Mouse (Mus musculus) kidney, embryonic 16.5 days (tissue): Measurements from ENCODE around the gene Tex19.1. TPM values are rescaled to one million over a fixed set of nuclear protein-coding genes. Genes with fewer than 3 reads are reported as not detected.
"Not testable (repeated sequence)": the region's sequence is repeated elsewhere in the genome, so short reads cannot be mapped to it uniquely, and the experiment has no call there.

ENCODE experiments used
- ATAC-seq: fragments of 200-750 bp; cut with Nextera tagmentation; 2 replicates; pipeline ENCODE4 v1.8.0; 2017; ENCODE audit warnings: moderate TSS enrichment; ENCODE audit not compliant: low FRiP score, low TSS enrichment
- H3K27ac ChIP-seq: fragments of 300-500 bp; sonication (generic); 2 replicates; pipeline ENCODE4 v1.5.1; 2014; ENCODE audit warnings: low read length
- H3K27me3 ChIP-seq: fragments of 300-500 bp; sonication (generic); 2 replicates; pipeline ENCODE4 v1.6.1; 2014; ENCODE audit warnings: low read length, control low read depth, mixed read lengths; ENCODE audit not compliant: insufficient read depth
- H3K36me3 ChIP-seq: fragments of 300-500 bp; sonication (generic); 2 replicates; pipeline ENCODE4 v1.6.1; 2014; ENCODE audit warnings: low read length, control low read depth, mixed read lengths; ENCODE audit not compliant: insufficient read depth
- H3K4me1 ChIP-seq: fragments of 300-500 bp; sonication (generic); 2 replicates; pipeline ENCODE4 v1.6.1; 2014; ENCODE audit warnings: low read length, control low read depth, mixed read lengths; ENCODE audit not compliant: insufficient read depth
- H3K4me2 ChIP-seq: fragments of 300-500 bp; sonication (generic); replicated peaks from 2 replicates; pipeline ENCODE4 v1.6.1; 2014; ENCODE audit warnings: low read depth, low read length
- H3K4me3 ChIP-seq: fragments of 300-500 bp; sonication (generic); 2 replicates; pipeline ENCODE4 v1.5.1; 2014; ENCODE audit warnings: mild to moderate bottlenecking, low read length
- H3K9ac ChIP-seq: fragments of 300-500 bp; sonication (generic); replicated peaks from 2 replicates; pipeline ENCODE4 v1.6.1; 2014; ENCODE audit warnings: low read length
- H3K9me3 ChIP-seq: fragments of 300-500 bp; sonication (generic); 2 replicates; pipeline ENCODE4 v1.6.1; 2016; ENCODE audit warnings: low read length, control low read depth
- WGBS: fragments of 180-500 bp; shearing (Covaris S2); extraction: QIAGEN DNeasy Blood & Tissue Kit; methylation state at CpG from one replicate; pipeline ENCODE4 v1.1.7; 2014; 5-methylcytosine and 5-hydroxymethylcytosine counted together
- polyA plus RNA-seq: library from polyadenylated mRNA; unstranded; fragments of >200 nt; fragmentation: Nextera tagmentation; extraction: Ambion mirVana; gene quantifications from 2 replicates; pipeline ENCODE4 v1.2.1, GENCODE M21; 2015

Tex19.1 gene
- polyA plus RNA-seq, result 0.10 and 0.20 TPM in 2 replicates

DNA sequence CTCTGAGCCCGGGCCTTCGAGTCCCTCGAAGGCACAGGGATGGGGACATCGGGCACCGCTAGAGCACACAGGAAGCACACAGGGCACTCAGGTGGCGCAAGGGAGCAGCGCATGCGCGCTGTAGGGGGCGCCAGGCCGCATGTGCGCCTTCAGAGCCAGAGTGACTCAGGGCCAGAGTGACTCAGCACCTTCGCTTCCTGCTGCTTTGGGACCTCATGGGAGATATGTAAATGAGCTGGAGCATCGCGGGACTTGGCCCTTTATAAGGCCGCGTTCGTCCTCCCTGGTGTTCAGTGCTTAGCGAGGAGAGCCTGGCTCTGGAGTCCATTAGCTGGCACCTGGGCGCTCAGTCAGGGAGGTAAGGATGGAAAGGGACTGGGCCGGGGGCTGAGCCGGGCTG is at the start of gene Tex19.1:
Gene Tex19.1 (plus strand): TSS at position 279 of the 400 bp plus-strand sequence.
- Histone ChIP-seq H3K4me1 (no peaks in the 10 kb centered on the region), H3K27ac (no peak within 1 kb of the TSS), H3K9me3 (no peaks in the 10 kb centered on the region), H3K9ac (no peak within 1 kb of the TSS), H3K4me3 (no peak within 1 kb of the TSS), H3K4me2 (no peak within 1 kb of the TSS), H3K36me3 (no peaks in the 10 kb centered on the region), H3K27me3 (no peaks in the 10 kb centered on the region)
- no peak for ATAC-seq
- 90% methylated on average over 22 of the region's 22 CpGs for WGBS

DNA sequence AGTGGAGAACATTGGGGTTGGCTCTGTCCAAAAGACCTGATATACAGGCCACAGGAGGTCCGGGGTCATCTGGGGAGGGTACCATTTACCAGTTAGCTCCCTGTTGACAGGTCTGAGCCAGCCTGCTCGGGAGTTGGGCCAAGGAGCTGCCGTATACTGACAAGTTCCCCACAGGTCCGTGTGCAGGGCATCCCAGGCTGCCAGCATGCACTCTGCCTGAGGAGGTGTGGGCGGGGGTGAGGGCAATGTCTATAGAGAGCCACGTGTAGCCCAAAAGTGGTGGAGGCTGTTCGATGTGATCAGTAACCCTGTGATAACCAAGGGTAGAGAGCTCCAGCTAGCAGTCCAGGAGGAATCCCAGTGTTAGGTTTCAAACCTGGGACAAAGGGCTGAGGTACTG is 46.2 kb upstream of the Tex19.1 start:
- H3K36me3 ChIP-seq, result no peaks in the 10 kb centered on the region
- ATAC-seq, result 0 out of 2 replicates have a peak, but pooled peaks have one; percentile 42
- H3K4me1 ChIP-seq, result peaks cover 15% of the 10 kb centered on the region
- H3K27me3 ChIP-seq, result no peaks in the 10 kb centered on the region
- WGBS, result 39% methylated on average over 7 of the region's 7 CpGs
- no peak overlapping the region for H3K4me2 ChIP-seq
- no peak overlapping the region for H3K27ac ChIP-seq
- no peaks in the 10 kb centered on the region for H3K9me3 ChIP-seq
- no peak overlapping the region for H3K4me3 ChIP-seq
- H3K9ac ChIP-seq, result no peak overlapping the region

DNA sequence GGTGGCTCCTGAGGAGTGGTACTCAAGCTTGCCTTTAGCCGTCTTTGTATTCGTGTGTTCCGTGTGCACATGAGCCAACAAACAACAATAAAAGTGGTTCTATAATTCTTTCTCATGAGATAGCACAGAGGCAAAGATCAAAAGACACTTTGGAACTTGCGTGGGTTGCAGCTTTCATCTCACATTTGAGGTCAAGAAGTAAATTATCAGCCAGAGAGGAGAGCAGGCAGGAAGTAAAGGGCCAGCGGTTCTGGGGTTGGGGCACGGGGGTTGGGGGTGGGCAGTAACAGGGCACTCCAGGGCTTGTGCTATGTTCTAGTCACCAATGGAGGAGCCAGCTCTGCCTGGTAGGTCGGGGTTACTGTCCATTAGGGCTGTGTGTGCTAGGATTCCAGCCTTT is 45.3 kb upstream of the Tex19.1 start:
- no peaks in the 10 kb centered on the region for H3K36me3 ChIP-seq
- peak; percentile 74; the same call in 1 of the 2 replicates for ATAC-seq
- H3K27me3 ChIP-seq, result no peaks in the 10 kb centered on the region
- H3K27ac ChIP-seq, result peak overlapping the region; percentile 23; the same call in 1 of the 2 replicates
- 12% methylated on average over 7 of the region's 7 CpGs for WGBS
- H3K9me3 ChIP-seq, result no peaks in the 10 kb centered on the region
- H3K9ac ChIP-seq, result no peak overlapping the region
- peaks cover 15% of the 10 kb centered on the region for H3K4me1 ChIP-seq
- no peak overlapping the region for H3K4me2 ChIP-seq
- no peak overlapping the region for H3K4me3 ChIP-seq

DNA sequence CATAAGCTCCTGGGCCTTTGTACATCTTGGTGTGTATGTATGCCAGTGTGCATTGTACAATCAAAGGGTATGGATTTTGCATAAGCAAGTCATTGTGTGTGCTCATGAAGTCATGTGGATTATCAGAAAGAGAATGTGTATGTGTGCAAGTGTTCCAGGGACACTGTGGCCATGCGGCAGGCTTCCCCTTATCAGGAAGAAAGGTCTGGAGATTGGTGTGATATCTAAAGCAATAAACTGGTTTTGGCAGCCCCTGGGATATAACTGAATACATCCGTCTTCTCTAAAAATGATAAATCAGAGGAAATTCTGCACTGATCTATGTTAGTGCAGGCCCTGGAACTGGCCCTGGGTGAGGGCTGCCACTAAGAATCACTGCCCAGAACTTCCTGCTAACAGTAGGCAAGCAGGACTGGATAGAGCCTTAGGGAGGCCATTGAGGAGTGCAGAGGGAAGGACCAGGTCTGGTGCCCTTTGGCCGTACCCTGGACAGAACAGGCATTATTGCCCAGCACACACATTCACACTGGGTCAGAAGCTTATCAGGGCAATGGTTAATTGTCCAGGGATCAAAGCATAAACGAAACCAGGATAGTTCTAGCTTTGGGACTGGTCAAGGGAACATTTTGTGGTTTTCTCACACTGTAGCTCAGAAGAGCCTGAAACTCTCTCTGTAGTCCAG is 44.7 kb upstream of the Tex19.1 start:
- Histone ChIP-seq H3K9me3 (no peaks in the 10 kb centered on the region), H3K9ac (no peak overlapping the region), H3K4me3 (no peak overlapping the region), H3K36me3 (no peaks in the 10 kb centered on the region), H3K27me3 (no peaks in the 10 kb centered on the region), H3K4me1 (peaks cover 15% of the 10 kb centered on the region), H3K27ac (peak overlapping the region; percentile 23; the same call in 1 of the 2 replicates), H3K4me2 (no peak overlapping the region)
- ATAC-seq, result no peak
- 73% methylated on average over 4 of the region's 4 CpGs for WGBS

DNA sequence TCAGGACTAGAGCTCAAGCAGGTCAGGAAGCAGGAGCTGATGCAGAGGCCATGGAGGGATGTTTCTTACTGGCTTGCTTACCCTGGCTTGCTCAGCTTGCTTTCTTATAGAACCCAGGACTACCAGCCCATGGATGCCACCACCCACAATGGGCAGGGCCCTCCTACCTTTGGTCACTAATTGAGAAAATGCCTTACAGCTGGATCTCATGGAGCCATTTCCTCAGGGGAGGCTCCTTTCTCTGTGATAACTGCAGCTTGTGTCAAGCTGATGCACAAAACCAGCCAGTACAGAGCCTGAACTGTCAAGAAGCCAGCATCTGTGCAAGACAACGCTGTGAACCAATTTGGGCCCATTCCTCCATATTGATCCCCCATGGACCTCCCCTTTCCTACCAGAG is 38.7 kb upstream of the Tex19.1 start:
- H3K27me3 ChIP-seq, H3K4me3 ChIP-seq, ATAC-seq, H3K4me1 ChIP-seq, H3K36me3 ChIP-seq, H3K9ac ChIP-seq, H3K9me3 ChIP-seq, H3K4me2 ChIP-seq, H3K27ac ChIP-seq: not testable (repeated sequence)
- 81% methylated on average over 1 of the region's 1 CpGs for WGBS

DNA sequence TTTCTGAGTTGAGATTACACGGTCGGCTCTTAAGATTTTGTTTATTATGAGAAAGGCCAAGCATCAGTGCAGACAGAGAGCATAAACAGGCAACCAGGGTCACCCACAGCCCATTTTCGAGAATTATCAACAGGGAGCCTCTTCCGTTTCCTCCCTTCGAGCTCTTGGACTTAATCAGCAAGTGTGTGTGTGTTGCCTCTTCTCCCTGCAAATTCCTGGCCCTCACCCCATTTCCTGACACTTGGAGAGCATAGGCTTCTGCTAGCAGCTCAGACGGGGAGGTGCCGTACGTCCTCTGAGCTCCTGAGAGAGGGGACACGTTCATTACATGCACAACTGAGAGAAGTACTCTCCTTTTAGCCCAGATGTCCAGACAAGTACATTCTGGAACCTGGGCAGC is 37.9 kb upstream of the Tex19.1 start:
- Histone ChIP-seq H3K27me3 (no peaks in the 10 kb centered on the region), H3K9me3 (no peaks in the 10 kb centered on the region), H3K36me3 (no peaks in the 10 kb centered on the region), H3K4me3 (no peak overlapping the region), H3K27ac (no peak overlapping the region), H3K9ac (no peak overlapping the region), H3K4me2 (no peak overlapping the region), H3K4me1 (no peaks in the 10 kb centered on the region)
- no peak for ATAC-seq
- WGBS, result 56% methylated on average over 9 of the region's 9 CpGs

DNA sequence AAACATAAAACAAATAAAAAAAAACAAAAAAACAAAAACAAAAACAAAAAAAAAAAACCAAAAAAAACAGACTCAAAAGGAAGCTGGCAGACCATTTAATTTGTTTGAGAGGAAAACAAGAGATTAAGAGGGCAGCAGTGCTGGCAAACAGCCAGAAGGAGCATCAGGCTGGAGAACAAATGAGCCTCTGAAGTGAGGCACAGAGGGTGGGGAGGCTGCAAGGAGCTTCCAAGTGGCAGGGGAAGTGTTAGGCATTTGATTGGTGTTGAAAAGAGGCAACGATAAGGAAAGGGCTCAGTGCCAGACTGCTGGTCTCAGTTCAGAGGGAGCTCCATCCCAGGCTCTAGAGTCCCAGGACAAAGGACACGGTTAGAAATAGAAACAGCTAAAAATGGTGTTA is 36.0 kb upstream of the Tex19.1 start:
- WGBS, result 33% methylated on average over 2 of the region's 2 CpGs
- no peak overlapping the region for H3K27ac ChIP-seq
- no peaks in the 10 kb centered on the region for H3K27me3 ChIP-seq
- H3K4me1 ChIP-seq, result no peaks in the 10 kb centered on the region
- no peak overlapping the region for H3K4me2 ChIP-seq
- no peak overlapping the region for H3K9ac ChIP-seq
- H3K36me3 ChIP-seq, result no peaks in the 10 kb centered on the region
- no peaks in the 10 kb centered on the region for H3K9me3 ChIP-seq
- H3K4me3 ChIP-seq, result no peak overlapping the region
- ATAC-seq, result no peak

DNA sequence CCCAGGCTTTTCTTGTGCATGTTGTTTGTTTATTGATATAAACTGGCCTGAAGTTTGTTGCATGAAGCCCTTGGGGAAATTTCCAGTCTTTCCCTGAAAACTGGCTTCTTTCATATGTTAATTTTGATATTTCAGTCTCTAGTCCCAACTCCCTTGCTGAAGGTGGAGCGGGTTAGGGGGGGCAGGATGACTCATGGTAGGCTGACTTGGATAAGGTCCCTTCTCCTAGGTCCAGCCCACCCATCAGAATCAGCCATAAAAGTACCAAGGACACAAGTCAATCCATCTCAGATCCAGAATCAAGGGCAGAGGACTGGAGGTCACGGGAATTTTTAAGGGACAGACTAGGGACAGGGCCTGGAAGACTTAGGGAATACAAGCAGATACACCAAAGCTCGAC is 34.9 kb upstream of the Tex19.1 start:
- Histone ChIP-seq H3K4me1 (no peaks in the 10 kb centered on the region), H3K4me3 (no peak overlapping the region), H3K4me2 (no peak overlapping the region), H3K9ac (no peak overlapping the region), H3K9me3 (no peaks in the 10 kb centered on the region), H3K36me3 (no peaks in the 10 kb centered on the region), H3K27ac (no peak overlapping the region), H3K27me3 (no peaks in the 10 kb centered on the region)
- 90% methylated on average over 3 of the region's 3 CpGs for WGBS
- no peak for ATAC-seq

DNA sequence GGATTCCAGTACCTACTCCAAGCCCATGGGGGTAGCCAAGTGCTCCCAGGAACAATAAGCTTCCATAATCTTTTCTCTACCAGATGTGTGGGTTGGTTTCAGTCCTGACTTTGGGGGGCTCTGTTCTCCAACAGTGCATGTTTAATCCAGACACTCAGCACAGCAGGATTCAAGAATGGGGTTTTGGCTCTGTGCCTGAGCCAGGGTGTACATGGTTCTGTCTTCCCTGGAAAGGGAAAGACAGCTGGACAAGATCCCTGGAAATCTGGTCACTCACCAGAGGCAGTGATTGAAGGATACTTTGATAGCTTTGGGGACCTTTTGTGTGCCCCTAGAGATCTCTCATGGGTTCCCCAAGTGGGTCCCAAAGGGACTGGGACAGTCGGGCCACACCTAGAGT is 34.3 kb upstream of the Tex19.1 start:
- H3K36me3 ChIP-seq, result no peaks in the 10 kb centered on the region
- no peak overlapping the region for H3K4me3 ChIP-seq
- H3K9me3 ChIP-seq, result no peaks in the 10 kb centered on the region
- no peak for ATAC-seq
- H3K4me1 ChIP-seq, result no peaks in the 10 kb centered on the region
- no peak overlapping the region for H3K27ac ChIP-seq
- H3K4me2 ChIP-seq, result no peak overlapping the region
- H3K9ac ChIP-seq, result no peak overlapping the region
- H3K27me3 ChIP-seq, result no peaks in the 10 kb centered on the region
- 80% methylated on average over 1 of the region's 1 CpGs for WGBS

DNA sequence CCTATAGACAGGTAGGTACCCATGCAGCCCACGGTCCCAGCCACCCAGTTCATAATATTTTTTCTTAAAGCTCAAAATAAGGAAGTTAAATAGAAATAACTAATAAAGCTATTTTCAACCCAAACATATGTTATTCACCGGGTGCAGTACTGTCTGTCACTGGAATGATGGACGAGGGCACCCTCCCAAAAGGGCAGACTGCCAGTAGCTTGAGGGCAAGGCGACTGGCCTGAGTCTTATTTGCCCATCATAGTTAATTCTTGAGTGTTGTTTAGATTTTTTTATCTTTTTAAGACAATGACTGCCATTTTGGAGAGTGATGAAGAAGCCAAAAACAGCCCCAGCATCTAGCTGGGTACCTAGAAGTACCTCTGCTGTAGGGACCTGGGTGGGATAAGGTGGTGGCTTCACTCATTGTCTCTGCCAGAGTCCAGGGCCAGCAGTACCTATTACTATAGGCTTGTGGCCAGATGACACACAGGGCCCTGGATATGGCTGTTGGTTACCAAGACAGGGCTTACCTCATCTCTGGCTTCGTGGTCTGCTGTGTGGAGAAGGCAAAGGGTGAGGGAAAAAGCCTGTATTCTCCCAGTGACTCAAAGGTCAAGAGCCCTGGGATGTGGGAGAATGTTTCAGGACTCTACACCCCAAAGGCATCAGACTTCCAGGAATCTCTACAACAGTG is 33.7 kb upstream of the Tex19.1 start:
- 79% methylated on average over 5 of the region's 5 CpGs for WGBS
- no peaks in the 10 kb centered on the region for H3K4me1 ChIP-seq
- no peak for ATAC-seq
- H3K9me3 ChIP-seq, result no peaks in the 10 kb centered on the region
- H3K4me2 ChIP-seq, result no peak overlapping the region
- no peak overlapping the region for H3K4me3 ChIP-seq
- H3K27me3 ChIP-seq, result no peaks in the 10 kb centered on the region
- H3K36me3 ChIP-seq, result no peaks in the 10 kb centered on the region
- no peak overlapping the region for H3K27ac ChIP-seq
- no peak overlapping the region for H3K9ac ChIP-seq
